ENCODE assay signal across 8 mouse cellular contexts in the genomic region with DNA sequence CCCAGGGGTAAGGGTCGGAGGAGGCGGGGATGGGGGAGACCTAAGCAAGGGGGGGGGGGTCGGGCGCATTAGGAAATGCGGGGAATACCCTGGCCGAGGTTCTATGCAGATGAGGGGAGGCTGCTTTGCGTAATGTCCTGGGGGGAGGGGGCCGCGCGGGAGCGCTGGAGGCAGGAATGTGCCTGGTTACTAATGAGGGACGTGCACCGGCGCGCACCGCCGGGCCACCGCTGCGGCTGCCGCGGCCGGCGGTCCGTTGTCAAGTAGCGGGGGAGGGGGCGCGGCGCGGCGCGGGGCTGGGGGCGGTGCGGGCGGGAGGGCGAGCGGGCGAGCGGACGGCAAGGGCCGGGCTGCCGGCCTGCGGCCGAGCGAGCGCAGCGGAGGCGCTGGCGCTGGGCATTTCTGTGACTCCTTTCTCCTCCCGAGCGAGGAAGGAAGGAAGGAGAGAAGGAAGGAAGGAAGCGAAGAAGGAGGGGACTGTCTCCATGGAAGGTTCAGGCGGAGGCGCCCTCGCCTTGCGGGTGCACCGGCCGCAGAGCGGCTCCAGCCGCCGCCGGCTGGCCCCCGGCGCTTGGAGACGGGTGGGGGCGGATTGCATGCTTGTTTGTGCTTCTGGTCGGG. TPM values are rescaled to one million over a fixed set of nuclear protein-coding genes. Genes with fewer than 3 reads are reported as not detected.
DNase-seq lines count a peak whose midpoint lies in the region; ATAC-seq and TF ChIP-seq lines count a peak whose summit lies in the region.

No protein-coding gene starts in this region.

- peak overlapping the region; percentile 99 for H3K27ac ChIP-seq in cortical plate, adult 2 months (ENCODE audit: insufficient read depth, low read length)
- H3K27ac ChIP-seq in intestine, postnatal 0 days (ENCODE audit: low read depth, low read length) = peak overlapping the region; percentile 88
- peak overlapping the region; percentile 89 for H3K27ac ChIP-seq in limb, embryonic 10.5 days
- peak overlapping the region; percentile 96 for H3K27ac ChIP-seq in midbrain, embryonic 14.5 days (replicated peaks; ENCODE audit: low read depth, low read length)

- no peak for ATAC-seq in frontal cortex, adult (ENCODE audit: low TSS enrichment)
- ATAC-seq in granulocyte monocyte progenitor cell, adult 5-6 weeks (replicated peaks; ENCODE audit: poor library complexity, severe bottlenecking) = 0 out of 2 replicates have a peak, but pooled peaks have one; percentile 5
- ATAC-seq in intestine, postnatal 0 days = peak; percentile 23; the same call in 1 of the 2 replicates
- peak; percentile 65 for ATAC-seq in midbrain, embryonic 14.5 days (ENCODE audit: low FRiP score, low TSS enrichment)

- no peak for TF ChIP-seq CTCF in cortical plate, adult 2 months (IDR thresholded peaks at IDR 0.05; ENCODE audit: extremely low read depth, insufficient read depth, low read length)
- 0 out of 2 replicates have a peak, but pooled peaks have one; percentile 1 for TF ChIP-seq CTCF in intestine, postnatal 0 days (IDR thresholded peaks at IDR 0.05; ENCODE audit: low read depth)

- peak overlapping the region; percentile 89 for H3K4me2 ChIP-seq in intestine, postnatal 0 days (replicated peaks; ENCODE audit: low read depth)
- peak overlapping the region; percentile 100 for H3K4me2 ChIP-seq in midbrain, embryonic 14.5 days (ENCODE audit: low read length)

- no peaks in the 10 kb centered on the region for H3K27me3 ChIP-seq in intestine, postnatal 0 days (replicated peaks; ENCODE audit: control insufficient read depth, insufficient read depth, low read length)
- H3K27me3 ChIP-seq in limb, embryonic 10.5 days (ENCODE audit: low read depth, poor library complexity, severe bottlenecking) = peaks cover 59% of the 10 kb centered on the region
- 0 out of 2 replicates have a peak, but pooled peaks cover 6% of the 10 kb centered on the region for H3K27me3 ChIP-seq in midbrain, embryonic 14.5 days (ENCODE audit: control insufficient read depth, insufficient read depth, low read length)
- H3K27me3 ChIP-seq in splenic B cell, adult 2 months (ENCODE audit: control insufficient read depth, insufficient read depth, low read length, poor library complexity, severe bottlenecking) = no peaks in the 10 kb centered on the region

- peak overlapping the region; percentile 91 for H3K9ac ChIP-seq in intestine, postnatal 0 days (ENCODE audit: low read depth, low read length)
- H3K9ac ChIP-seq in midbrain, embryonic 14.5 days (replicated peaks; ENCODE audit: low read length) = peak overlapping the region; percentile 82

- 0% methylated on average over 42 of the region's 66 CpGs for WGBS in intestine, postnatal 0 days
- 2% methylated on average over 65 of the region's 66 CpGs for WGBS in limb, embryonic 10.5 days
- 1% methylated on average over 57 of the region's 66 CpGs for WGBS in midbrain, embryonic 14.5 days

- H3K4me1 ChIP-seq in cortical plate, adult 2 months (ENCODE audit: control insufficient read depth, insufficient read depth, low read length) = peaks cover 2% of the 10 kb centered on the region; the same call in 1 of the 2 replicates
- H3K4me1 ChIP-seq in intestine, postnatal 0 days (replicated peaks; ENCODE audit: control insufficient read depth, insufficient read depth, low read length) = no peaks in the 10 kb centered on the region
- H3K4me1 ChIP-seq in limb, embryonic 10.5 days = peaks cover 33% of the 10 kb centered on the region
- no peaks in the 10 kb centered on the region for H3K4me1 ChIP-seq in midbrain, embryonic 14.5 days (ENCODE audit: control insufficient read depth, insufficient read depth, low read length)

- H3K4me3 ChIP-seq in cortical plate, adult 2 months (ENCODE audit: insufficient read depth, low read length) = peak overlapping the region; percentile 83
- H3K4me3 ChIP-seq in intestine, postnatal 0 days (ENCODE audit: low read depth, low read length) = peak overlapping the region; percentile 91
- H3K4me3 ChIP-seq in limb, embryonic 10.5 days = peak overlapping the region; percentile 75
- H3K4me3 ChIP-seq in midbrain, embryonic 14.5 days (replicated peaks; ENCODE audit: low read depth, low read length) = peak overlapping the region; percentile 60

- H3K36me3 ChIP-seq in intestine, postnatal 0 days (ENCODE audit: control insufficient read depth, insufficient read depth) = no peaks in the 10 kb centered on the region
- no peaks in the 10 kb centered on the region for H3K36me3 ChIP-seq in limb, embryonic 10.5 days
- H3K36me3 ChIP-seq in midbrain, embryonic 14.5 days (ENCODE audit: control insufficient read depth, insufficient read depth, low read length) = no peaks in the 10 kb centered on the region
- 0 out of 2 replicates have a peak, but pooled peaks cover 1% of the 10 kb centered on the region for H3K36me3 ChIP-seq in splenic B cell, adult 2 months (ENCODE audit: control insufficient read depth, insufficient read depth, low read length, poor library complexity, severe bottlenecking)

- TF ChIP-seq POLR2A in cortical plate, adult 2 months (IDR thresholded peaks at IDR 0.05; ENCODE audit: extremely low read depth, insufficient read depth, low read length) = no peak

- peak; percentile 47 to 74 for DNase-seq in frontal cortex, adult 2 months (ENCODE audit: extremely low spot score in 1 of 2, low spot score in 1 of 2)
- peak; percentile 77 for DNase-seq in limb, embryonic 10.5 days (ENCODE audit: low spot score)
- DNase-seq in midbrain, embryonic 14.5 days = peak; percentile 85
- peak; percentile 78 for DNase-seq in splenic B cell, adult 2 months (ENCODE audit: low read depth, low spot score)

- H3K9me3 ChIP-seq in intestine, postnatal 0 days (ENCODE audit: control insufficient read depth) = no peaks in the 10 kb centered on the region
- H3K9me3 ChIP-seq in limb, embryonic 10.5 days (replicated peaks) = no peaks in the 10 kb centered on the region
- no peaks in the 10 kb centered on the region for H3K9me3 ChIP-seq in midbrain, embryonic 14.5 days (ENCODE audit: control insufficient read depth, low read length)

RNA-seq across cellular contexts. Expression of gene Hivep2, which starts 1.1 kb away (rescaled TPM):
- 96.0 and 102 TPM in 2 replicates for polyA plus RNA-seq in frontal cortex, adult 2 months (2012; rRNA removed)
- polyA plus RNA-seq in cortical plate, adult 2 months (2012; rRNA removed) = 101 and 113 TPM in 2 replicates
- 1.4 and 5.4 TPM in 2 replicates for total RNA-seq in granulocyte monocyte progenitor cell, adult 5-6 weeks (2014; fragmentation: Nextera tagmentation)
- total RNA-seq in granulocyte monocyte progenitor cell, adult 5-6 weeks (2017) = 0.62 and 0.69 TPM in 2 replicates
- polyA plus RNA-seq in intestine, postnatal 0 days (2015; fragmentation: Nextera tagmentation; extraction: Ambion mirVana) = 3.5 and 3.8 TPM in 2 replicates
- 0.44 and 0.59 TPM in 2 replicates for polyA plus RNA-seq in limb, embryonic 10.5 days (2016; fragmentation: Nextera tagmentation; extraction: Ambion mirVana)
- 12.8 TPM in 2 replicates for polyA plus RNA-seq in midbrain, embryonic 14.5 days (2014; fragmentation: Nextera tagmentation; extraction: Ambion mirVana)
